In the genomic region with DNA sequence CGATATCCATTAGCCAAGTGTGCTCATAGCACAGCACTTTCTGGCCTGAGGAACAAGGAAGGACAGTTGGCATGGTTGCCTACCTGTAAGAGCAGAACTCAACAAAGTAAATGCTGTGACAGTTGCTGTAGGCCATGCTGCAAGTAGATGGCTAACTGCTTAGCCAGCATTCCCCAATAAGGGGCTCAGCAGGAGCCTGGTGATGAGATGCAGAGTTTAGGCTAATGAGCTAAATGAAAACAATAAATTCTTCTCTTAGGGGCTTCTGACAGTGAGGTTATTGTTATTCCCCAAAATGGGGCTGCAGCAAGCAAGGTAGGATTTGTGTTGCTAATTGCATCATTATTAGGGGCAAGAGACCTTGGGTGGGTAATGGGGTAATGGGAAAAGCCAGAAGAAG, we compare ENCODE assay signal across 22 mouse cellular contexts. TPM values are rescaled to one million over a fixed set of nuclear protein-coding genes. Genes with fewer than 3 reads are reported as not detected.
DNase-seq lines count a peak whose midpoint lies in the region; ATAC-seq lines count a peak whose summit lies in the region.
"Had no signal": no experiment of that assay in that cellular context is flagged by ENCODE, and none has a peak within 500 bp of the region (broad histone marks: within the 10 kb centered on the region; RNA-seq: fewer than 3 reads in every experiment).

No protein-coding gene starts in this region.

- H3K4me3 ChIP-seq in forebrain, embryonic 14.5 days (ENCODE audit: low read depth, low read length): no peak overlapping the region
- no peak overlapping the region for H3K4me3 ChIP-seq in forebrain, embryonic 13.5 days
- H3K4me3 ChIP-seq in neural tube, embryonic 13.5 days: no peak overlapping the region
- no peak overlapping the region for H3K4me3 ChIP-seq in limb, embryonic 11.5 days (ENCODE audit: low read depth, low read length)
- H3K4me3 ChIP-seq: embryonic facial prominence, embryonic 13.5 days; heart, adult 2 months; heart, embryonic 15.5 days had no signal

- H3K4me2 ChIP-seq in forebrain, embryonic 14.5 days (ENCODE audit: low read length): no peak overlapping the region
- no peak overlapping the region for H3K4me2 ChIP-seq in forebrain, embryonic 13.5 days
- no peak overlapping the region for H3K4me2 ChIP-seq in neural tube, embryonic 13.5 days
- no peak overlapping the region for H3K4me2 ChIP-seq in limb, embryonic 11.5 days (ENCODE audit: low read depth, severe bottlenecking)
- H3K4me2 ChIP-seq: embryonic facial prominence, embryonic 13.5 days; heart, embryonic 11.5 days; heart, embryonic 15.5 days; hindbrain, embryonic 14.5 days had no signal

- H3K27ac ChIP-seq in forebrain, embryonic 14.5 days (ENCODE audit: low read depth, low read length): no peak overlapping the region
- H3K27ac ChIP-seq in forebrain, embryonic 13.5 days: no peak overlapping the region
- H3K27ac ChIP-seq in neural tube, embryonic 13.5 days (replicated peaks): no peak overlapping the region
- H3K27ac ChIP-seq in limb, embryonic 11.5 days (replicated peaks; ENCODE audit: low read depth, low read length): no peak overlapping the region
- H3K27ac ChIP-seq: embryonic facial prominence, embryonic 13.5 days; heart, adult 2 months; heart, embryonic 15.5 days had no signal

- DNase-seq in forebrain, embryonic 14.5 days (ENCODE audit: low spot score): peak; percentile 24
- DNase-seq in neural tube, embryonic 10.5 days (ENCODE audit: extremely low spot score, low spot score): no peak
- peak; percentile 21 for DNase-seq in limb, embryonic 11.5 days (ENCODE audit: low spot score)
- peak; percentile 85 for DNase-seq in retina, postnatal 1 day
- DNase-seq in thymus, postnatal 4 days: no peak
- no peak for DNase-seq in adrenal gland, postnatal 14 days
- DNase-seq: adrenal gland, adult 2 months; adrenal gland, postnatal 36 days; cerebellum, adult 11 months; cerebellum, adult 8-10 months; cerebellum, postnatal 25 days; gastrocnemius, postnatal 36 days; heart, adult 2 months; heart, postnatal 14 days; kidney, adult 18-20 months had no signal

- no peaks in the 10 kb centered on the region for H3K9me3 ChIP-seq in forebrain, embryonic 14.5 days (replicated peaks; ENCODE audit: control insufficient read depth, low read length)
- H3K9me3 ChIP-seq in forebrain, embryonic 13.5 days (replicated peaks): no peaks in the 10 kb centered on the region
- H3K9me3 ChIP-seq in neural tube, embryonic 13.5 days: no peaks in the 10 kb centered on the region
- H3K9me3 ChIP-seq in limb, embryonic 11.5 days (ENCODE audit: control insufficient read depth, low read length): no peaks in the 10 kb centered on the region
- H3K9me3 ChIP-seq: embryonic facial prominence, embryonic 13.5 days; heart, embryonic 15.5 days had no signal

- 33% methylated on average over 1 of the region's 1 CpGs for WGBS in forebrain, embryonic 14.5 days
- 44% methylated on average over 1 of the region's 1 CpGs for WGBS in forebrain, embryonic 13.5 days
- 76% methylated on average over 1 of the region's 1 CpGs for WGBS in neural tube, embryonic 13.5 days
- 81% methylated on average over 1 of the region's 1 CpGs for WGBS in limb, embryonic 11.5 days

- peaks cover 9% of the 10 kb centered on the region; the same call in 1 of the 2 replicates for H3K4me1 ChIP-seq in forebrain, embryonic 14.5 days (ENCODE audit: control insufficient read depth, insufficient read depth, low read length)
- H3K4me1 ChIP-seq in forebrain, embryonic 13.5 days: peaks cover 30% of the 10 kb centered on the region
- peaks cover 42% of the 10 kb centered on the region for H3K4me1 ChIP-seq in neural tube, embryonic 13.5 days (replicated peaks)
- H3K4me1 ChIP-seq in limb, embryonic 11.5 days (ENCODE audit: control insufficient read depth, insufficient read depth, low read length): peaks cover 16% of the 10 kb centered on the region

- ATAC-seq in forebrain, embryonic 14.5 days: no peak
- no peak; the same call in 1 of the 2 replicates for ATAC-seq in forebrain, embryonic 13.5 days
- ATAC-seq in neural tube, embryonic 13.5 days (ENCODE audit: low read depth): peak; percentile 66; the same call in 1 of the 2 replicates
- ATAC-seq in limb, embryonic 11.5 days (ENCODE audit: insufficient number of reproducible peaks, low FRiP score, low TSS enrichment, low read depth): no peak
- ATAC-seq: forebrain, embryonic 16.5 days had no signal

- H3K36me3 ChIP-seq in forebrain, embryonic 14.5 days (ENCODE audit: control insufficient read depth, insufficient read depth, low read length): no peaks in the 10 kb centered on the region
- no peaks in the 10 kb centered on the region for H3K36me3 ChIP-seq in forebrain, embryonic 13.5 days (ENCODE audit: poor library complexity, severe bottlenecking)
- no peaks in the 10 kb centered on the region for H3K36me3 ChIP-seq in neural tube, embryonic 13.5 days
- H3K36me3 ChIP-seq in limb, embryonic 11.5 days (ENCODE audit: control insufficient read depth, insufficient read depth, low read length): no peaks in the 10 kb centered on the region
- H3K36me3 ChIP-seq: heart, embryonic 15.5 days had no signal

- no peaks in the 10 kb centered on the region for H3K27me3 ChIP-seq in forebrain, embryonic 14.5 days (replicated peaks; ENCODE audit: control insufficient read depth, insufficient read depth, low read length)
- H3K27me3 ChIP-seq in forebrain, embryonic 13.5 days: 0 out of 2 replicates have a peak, but pooled peaks cover 4% of the 10 kb centered on the region
- H3K27me3 ChIP-seq in neural tube, embryonic 13.5 days: no peaks in the 10 kb centered on the region
- no peaks in the 10 kb centered on the region for H3K27me3 ChIP-seq in limb, embryonic 11.5 days (ENCODE audit: control insufficient read depth, insufficient read depth, low read length)
- H3K27me3 ChIP-seq: embryonic facial prominence, embryonic 13.5 days; heart, embryonic 15.5 days had no signal

- H3K9ac ChIP-seq in forebrain, embryonic 14.5 days (ENCODE audit: low read length): no peak overlapping the region
- no peak overlapping the region for H3K9ac ChIP-seq in forebrain, embryonic 13.5 days
- H3K9ac ChIP-seq in neural tube, embryonic 13.5 days: no peak overlapping the region
- H3K9ac ChIP-seq in limb, embryonic 11.5 days (ENCODE audit: low read length): no peak overlapping the region
- H3K9ac ChIP-seq: embryonic facial prominence, embryonic 13.5 days; heart, embryonic 15.5 days; hindbrain, embryonic 14.5 days had no signal

RNA-seq across cellular contexts. Expression of a gene that starts 29.9 kb away (rescaled TPM):
- 21.5 and 28.9 TPM in 2 replicates for polyA plus RNA-seq in forebrain, embryonic 14.5 days (2014; fragmentation: Nextera tagmentation; extraction: Ambion mirVana)
- polyA plus RNA-seq in forebrain, embryonic 13.5 days (2015; fragmentation: Nextera tagmentation; extraction: Ambion mirVana): 20.4 and 23.0 TPM in 2 replicates
- 18.4 and 19.9 TPM in 2 replicates for polyA plus RNA-seq in neural tube, embryonic 13.5 days (2015; fragmentation: Nextera tagmentation; extraction: Ambion mirVana)
- polyA plus RNA-seq in limb, embryonic 11.5 days (2014; fragmentation: Nextera tagmentation; extraction: Ambion mirVana): 27.7 and 28.1 TPM in 2 replicates
- total RNA-seq in adrenal gland, postnatal 14 days (2021): 35.6 and 45.1 TPM in 2 replicates

Comparison
In these comparisons a context has a peak if more than half of its experiments do, and no peak if none do; other contexts are left out.
1. DNase-seq: peak in forebrain, embryonic 14.5 days (single experiment), limb, embryonic 11.5 days (single experiment) and retina, postnatal 1 day (single experiment); none in neural tube, embryonic 10.5 days (single experiment), thymus, postnatal 4 days (single experiment) and adrenal gland, postnatal 14 days (single experiment).